Mouse (Mus musculus) intestine, embryonic 14.5 days (tissue): ENCODE results near the gene Pigp. TPM values are rescaled to one million over a fixed set of nuclear protein-coding genes. Genes with fewer than 3 reads are reported as not detected.

Experiments
- ATAC-seq: fragments of 200-750 bp; cut with Nextera tagmentation; replicated peaks from 2 replicates; pipeline ENCODE4 v1.8.0; 2017; ENCODE audit warnings: low read depth, moderate number of reproducible peaks, moderate TSS enrichment, moderate library complexity; ENCODE audit not compliant: low FRiP score, low TSS enrichment
- DNase-seq: peaks from one replicate; pipeline ENCODE4 v3.0.0-alpha.2; 2018; ENCODE audit warnings: low spot score
- H3K27ac ChIP-seq: fragments of 300-500 bp; sonication (generic); 2 replicates; pipeline ENCODE4 v1.5.1; 2014; ENCODE audit warnings: low read depth, mild to moderate bottlenecking, control low read depth
- H3K27me3 ChIP-seq: fragments of 300-500 bp; sonication (generic); replicated peaks from 2 replicates; pipeline ENCODE4 v1.6.1; 2014; ENCODE audit warnings: low read length, control low read depth; ENCODE audit not compliant: control insufficient read depth, insufficient read depth
- H3K36me3 ChIP-seq: fragments of 300-500 bp; sonication (generic); 2 replicates; pipeline ENCODE4 v1.6.1; 2014; ENCODE audit warnings: low read length, control low read depth; ENCODE audit not compliant: control insufficient read depth, insufficient read depth
- H3K4me1 ChIP-seq: fragments of 300-500 bp; sonication (generic); replicated peaks from 2 replicates; pipeline ENCODE4 v1.6.1; 2014; ENCODE audit warnings: low read length, control low read depth, mixed read lengths; ENCODE audit not compliant: control insufficient read depth, insufficient read depth
- H3K4me2 ChIP-seq: fragments of 300-500 bp; sonication (generic); 2 replicates; pipeline ENCODE4 v1.6.1; 2014; ENCODE audit warnings: low read length
- H3K4me3 ChIP-seq: fragments of 300-500 bp; sonication (generic); 2 replicates; pipeline ENCODE4 v1.5.1; 2014; ENCODE audit warnings: low read depth, low read length, control low read depth, mixed read lengths
- H3K9ac ChIP-seq: fragments of 300-500 bp; sonication (generic); 2 replicates; pipeline ENCODE4 v1.6.1; 2014; ENCODE audit warnings: mild to moderate bottlenecking, low read length
- H3K9me3 ChIP-seq: fragments of 300-500 bp; sonication (generic); 2 replicates; pipeline ENCODE4 v1.6.1; 2016; ENCODE audit warnings: low read length, control low read depth; ENCODE audit not compliant: control insufficient read depth
- WGBS: fragments of 180-500 bp; shearing (Covaris S2); extraction: QIAGEN DNeasy Blood & Tissue Kit; methylation state at CpG from one replicate; pipeline ENCODE4 v1.1.7; 2014; 5-methylcytosine and 5-hydroxymethylcytosine counted together
- polyA plus RNA-seq: library from polyadenylated mRNA; unstranded; fragments of >200 nt; fragmentation: Nextera tagmentation; extraction: Ambion mirVana; gene quantifications from 2 replicates; pipeline ENCODE4 v1.2.1, GENCODE M21; 2014

Gene Pigp
- polyA plus RNA-seq, 1 experiment from 2014 or later: 92.5 TPM

GRCm38 (mm10) chr16:94369596-94370172 lies 2.0 kb downstream of the Pigp start:
- ATAC-seq: peak; percentile 7; the same call in 1 of the 2 replicates

GRCm38 (mm10) chr16:94365435-94365834 lies 6.2 kb downstream of the Pigp start:
- no peak overlapping the region for H3K4me2 ChIP-seq
- H3K27ac ChIP-seq: no peak overlapping the region
- ATAC-seq (no peak), DNase-seq (no peak)
- no peaks in the 10 kb centered on the region for H3K27me3 ChIP-seq
- no peak overlapping the region for H3K4me3 ChIP-seq
- no peak overlapping the region for H3K9ac ChIP-seq
- 0 out of 2 replicates have a peak, but pooled peaks cover 5% of the 10 kb centered on the region for H3K36me3 ChIP-seq
- no peaks in the 10 kb centered on the region for H3K9me3 ChIP-seq
- peaks cover 5% of the 10 kb centered on the region for H3K4me1 ChIP-seq
- 85% methylated on average over 3 of the region's 3 CpGs for WGBS

More at GRCm38 (mm10) chr16:94369596-94370172, 2.0 kb downstream of the Pigp start:
- peaks cover 24% of the 10 kb centered on the region for H3K4me1 ChIP-seq
- DNase-seq: no peak
- 3% methylated on average over 6 of the region's 6 CpGs for WGBS
- peak overlapping the region; percentile 74 for H3K9ac ChIP-seq
- peak overlapping the region; percentile 97 for H3K27ac ChIP-seq
- peak overlapping the region; percentile 67 for H3K4me3 ChIP-seq
- H3K4me2 ChIP-seq: peak overlapping the region; percentile 65
- H3K27me3 ChIP-seq: no peaks in the 10 kb centered on the region
- no peaks in the 10 kb centered on the region for H3K9me3 ChIP-seq
- 0 out of 2 replicates have a peak, but pooled peaks cover 5% of the 10 kb centered on the region for H3K36me3 ChIP-seq

- WGBS: 89% methylated on average over 4 of the region's 4 CpGs
- no peaks in the 10 kb centered on the region for H3K27me3 ChIP-seq
- no peak overlapping the region for H3K27ac ChIP-seq
- H3K9me3 ChIP-seq: no peaks in the 10 kb centered on the region
- 0 out of 2 replicates have a peak, but pooled peaks cover 5% of the 10 kb centered on the region for H3K36me3 ChIP-seq
- no peak for ATAC-seq
- H3K4me1 ChIP-seq: no peaks in the 10 kb centered on the region
- H3K9ac ChIP-seq: no peak overlapping the region
- H3K4me2 ChIP-seq: no peak overlapping the region
- H3K4me3 ChIP-seq: no peak overlapping the region
- no peak for DNase-seq
These were observed 7.8 kb downstream of the Pigp start for GRCm38 (mm10) chr16:94363814-94364213.

- no peak overlapping the region for H3K4me2 ChIP-seq
- no peak overlapping the region for H3K9ac ChIP-seq
- H3K27ac ChIP-seq: no peak overlapping the region
- 0 out of 2 replicates have a peak, but pooled peaks cover 5% of the 10 kb centered on the region for H3K36me3 ChIP-seq
- ATAC-seq (no peak; the same call in 1 of the 2 replicates), DNase-seq (no peak)
- WGBS: 48% methylated on average over 10 of the region's 10 CpGs
- H3K9me3 ChIP-seq: no peaks in the 10 kb centered on the region
- no peaks in the 10 kb centered on the region for H3K27me3 ChIP-seq
- no peaks in the 10 kb centered on the region for H3K4me1 ChIP-seq
- no peak overlapping the region for H3K4me3 ChIP-seq
These were observed 9.3 kb downstream of the Pigp start for GRCm38 (mm10) chr16:94362174-94362873.

- Histone ChIP-seq H3K36me3 (0 out of 2 replicates have a peak, but pooled peaks cover 5% of the 10 kb centered on the region), H3K27me3 (no peaks in the 10 kb centered on the region), H3K4me1 (no peaks in the 10 kb centered on the region), H3K9me3 (no peaks in the 10 kb centered on the region), H3K27ac (no peak overlapping the region), H3K9ac (no peak overlapping the region), H3K4me3 (no peak overlapping the region), H3K4me2 (no peak overlapping the region)
- WGBS: 88% methylated on average over 13 of the region's 13 CpGs
- ATAC-seq (no peak), DNase-seq (no peak)
These were observed 10.9 kb downstream of the Pigp start for GRCm38 (mm10) chr16:94360578-94361350.

GRCm38 (mm10) chr16:94358091-94358490 lies 13.6 kb downstream of the Pigp start:
- 86% methylated on average over 3 of the region's 3 CpGs for WGBS
- H3K27me3 ChIP-seq: no peaks in the 10 kb centered on the region
- no peak overlapping the region for H3K4me3 ChIP-seq
- no peak for DNase-seq
- H3K9me3 ChIP-seq: no peaks in the 10 kb centered on the region
- no peak overlapping the region for H3K9ac ChIP-seq
- H3K36me3 ChIP-seq: no peaks in the 10 kb centered on the region
- ATAC-seq: no peak
- no peak overlapping the region for H3K27ac ChIP-seq
- no peaks in the 10 kb centered on the region for H3K4me1 ChIP-seq
- no peak overlapping the region for H3K4me2 ChIP-seq

- 57% methylated on average over 11 of the region's 11 CpGs for WGBS
- Histone ChIP-seq H3K9me3 (no peaks in the 10 kb centered on the region), H3K4me3 (no peak overlapping the region), H3K36me3 (no peaks in the 10 kb centered on the region), H3K27ac (no peak overlapping the region), H3K4me2 (no peak overlapping the region), H3K4me1 (no peaks in the 10 kb centered on the region), H3K9ac (no peak overlapping the region), H3K27me3 (no peaks in the 10 kb centered on the region)
- ATAC-seq: no peak
- DNase-seq: no peak
These were observed 14.7 kb downstream of the Pigp start for GRCm38 (mm10) chr16:94356776-94357494.

GRCm38 (mm10) chr16:94356046-94356445 lies 15.6 kb downstream of the Pigp start:
- Histone ChIP-seq H3K27ac (no peak overlapping the region), H3K9ac (no peak overlapping the region), H3K4me2 (no peak overlapping the region), H3K9me3 (no peaks in the 10 kb centered on the region), H3K4me3 (no peak overlapping the region), H3K4me1 (no peaks in the 10 kb centered on the region), H3K36me3 (no peaks in the 10 kb centered on the region), H3K27me3 (no peaks in the 10 kb centered on the region)
- DNase-seq (no peak), ATAC-seq (no peak)
- WGBS: 35% methylated on average over 7 of the region's 7 CpGs
